Mouse (Mus musculus) brain, embryonic 14.5 days (tissue): ENCODE measurements around the gene Mctp1.

Source experiments
- CTCF ChIP-seq: fragments of 200-500 bp; IDR thresholded peaks from 2 replicates; pipeline ENCODE4 v1.5.1; 2012; ENCODE audit warnings: inconsistent platforms, mild to moderate bottlenecking, moderate library complexity, borderline replicate concordance; ENCODE audit not compliant: insufficient read depth, insufficient read length; ENCODE audit errors: extremely low read depth
- POLR2A ChIP-seq: fragments of 200-500 bp; IDR thresholded peaks from 2 replicates; pipeline ENCODE4 v1.6.1; 2012; ENCODE audit warnings: mild to moderate bottlenecking, inconsistent platforms, borderline replicate concordance; ENCODE audit not compliant: poor library complexity, insufficient read depth, insufficient read length, severe bottlenecking; ENCODE audit errors: extremely low read depth

- TF ChIP-seq POLR2A (no peak), CTCF (no peak)
These were observed 470.7 kb downstream of the Mctp1 start for GRCm38 (mm10) chr13:76855021-76855420.
